Mouse (Mus musculus): ENCODE data around the gene Arrdc2. TPM values are rescaled to one million over a fixed set of nuclear protein-coding genes. Genes with fewer than 3 reads are reported as not detected.

The Arrdc2 gene
- polyA plus RNA-seq, 1 experiment from 2014 or later: 8.2 TPM

- ATAC-seq (ENCODE audit: low FRiP score): no peak
- Histone ChIP-seq H3K4me2 (peak within 1 kb of the TSS; percentile 85), H3K4me1 (peaks cover 66% of the 10 kb centered on the region), H3K27me3 (peaks cover 26% of the 10 kb centered on the region), H3K36me3 (replicated peaks) (peaks cover 6% of the 10 kb centered on the region), H3K9ac (peak within 1 kb of the TSS; percentile 74), H3K27ac (peak within 1 kb of the TSS; percentile 97), H3K4me3 (replicated peaks) (peak within 1 kb of the TSS; percentile 58), H3K9me3 (no peaks in the 10 kb centered on the region)
- WGBS: under 1% methylated on average over 55 of the region's 55 CpGs
These were observed 23.5 kb upstream of the Arrdc2 start, which contains the start of gene Kcnn1 for GRCm38 (mm10) chr8:70862824-70863641. Kcnn1 (minus strand) TSS chr8:70863258.

- H3K27me3 ChIP-seq: peaks cover 21% of the 10 kb centered on the region
- H3K9me3 ChIP-seq: no peaks in the 10 kb centered on the region
- 0 out of 2 replicates have a peak overlapping the region, but pooled peaks have one; percentile 51 for H3K9ac ChIP-seq
- H3K4me1 ChIP-seq: peaks cover 48% of the 10 kb centered on the region
- 12% methylated on average over 4 of the region's 4 CpGs for WGBS
- H3K36me3 ChIP-seq (replicated peaks): 0 out of 2 replicates have a peak, but pooled peaks cover 13% of the 10 kb centered on the region
- no peak overlapping the region for H3K4me3 ChIP-seq (replicated peaks)
- H3K27ac ChIP-seq: peak overlapping the region; percentile 19; the same call in 1 of the 2 replicates
- ATAC-seq (ENCODE audit: low FRiP score): peak; percentile 31; the same call in 1 of the 2 replicates
- H3K4me2 ChIP-seq: peak overlapping the region; percentile 87; the same call in 1 of the 2 replicates
These were observed 18.0 kb upstream of the Arrdc2 start for GRCm38 (mm10) chr8:70857516-70857915.

- H3K27me3 ChIP-seq: peaks cover 13% of the 10 kb centered on the region; the same call in 1 of the 2 replicates
- H3K4me1 ChIP-seq: peaks cover 39% of the 10 kb centered on the region
- H3K36me3 ChIP-seq (replicated peaks): 0 out of 2 replicates have a peak, but pooled peaks cover 17% of the 10 kb centered on the region
- peak overlapping the region; percentile 51 for H3K9ac ChIP-seq
- WGBS: 7% methylated on average over 33 of the region's 33 CpGs
- H3K27ac ChIP-seq: no peak overlapping the region
- peak overlapping the region; percentile 87 for H3K4me2 ChIP-seq
- no peaks in the 10 kb centered on the region for H3K9me3 ChIP-seq
- ATAC-seq (ENCODE audit: low FRiP score): peak; percentile 82
- H3K4me3 ChIP-seq (replicated peaks): peak overlapping the region; percentile 47
These were observed 17.1 kb upstream of the Arrdc2 start for GRCm38 (mm10) chr8:70856541-70857197.

- Histone ChIP-seq H3K4me3 (replicated peaks) (no peak overlapping the region), H3K27ac (no peak overlapping the region), H3K36me3 (replicated peaks) (0 out of 2 replicates have a peak, but pooled peaks cover 17% of the 10 kb centered on the region), H3K9ac (no peak overlapping the region), H3K4me1 (peaks cover 34% of the 10 kb centered on the region), H3K4me2 (0 out of 2 replicates have a peak overlapping the region, but pooled peaks have one; percentile 87), H3K9me3 (no peaks in the 10 kb centered on the region), H3K27me3 (peaks cover 7% of the 10 kb centered on the region; the same call in 1 of the 2 replicates)
- no peak for ATAC-seq (ENCODE audit: low FRiP score)
- WGBS: 67% methylated on average over 5 of the region's 5 CpGs
These were observed 16.5 kb upstream of the Arrdc2 start for GRCm38 (mm10) chr8:70856028-70856427.

- Histone ChIP-seq H3K4me2 (no peak overlapping the region), H3K4me1 (peaks cover 29% of the 10 kb centered on the region)
- WGBS: 78% methylated on average over 2 of the region's 2 CpGs
These were observed 14.3 kb upstream of the Arrdc2 start for GRCm38 (mm10) chr8:70853863-70854262.

GRCm38 (mm10) chr8:70852595-70853231 is 13.2 kb upstream of the Arrdc2 start:
- Histone ChIP-seq H3K27ac (no peak overlapping the region), H3K27me3 (peaks cover 7% of the 10 kb centered on the region; the same call in 1 of the 2 replicates), H3K4me3 (replicated peaks) (no peak overlapping the region), H3K4me1 (peaks cover 17% of the 10 kb centered on the region), H3K4me2 (no peak overlapping the region), H3K36me3 (replicated peaks) (0 out of 2 replicates have a peak, but pooled peaks cover 17% of the 10 kb centered on the region), H3K9me3 (no peaks in the 10 kb centered on the region), H3K9ac (no peak overlapping the region)
- ATAC-seq (ENCODE audit: low FRiP score): no peak
- 93% methylated on average over 41 of the region's 41 CpGs for WGBS

More at GRCm38 (mm10) chr8:70853863-70854262, 14.3 kb upstream of the Arrdc2 start:
- no peak overlapping the region for H3K27ac ChIP-seq
- no peak overlapping the region for H3K4me3 ChIP-seq (replicated peaks)
- ATAC-seq (ENCODE audit: low FRiP score): no peak
- no peaks in the 10 kb centered on the region for H3K9me3 ChIP-seq
- 0 out of 2 replicates have a peak, but pooled peaks cover 17% of the 10 kb centered on the region for H3K36me3 ChIP-seq (replicated peaks)
- H3K27me3 ChIP-seq: peaks cover 7% of the 10 kb centered on the region; the same call in 1 of the 2 replicates
- no peak overlapping the region for H3K9ac ChIP-seq

- H3K9ac ChIP-seq: no peak overlapping the region
- H3K36me3 ChIP-seq (replicated peaks): 0 out of 2 replicates have a peak, but pooled peaks cover 17% of the 10 kb centered on the region
- H3K27me3 ChIP-seq: peaks cover 7% of the 10 kb centered on the region; the same call in 1 of the 2 replicates
These were observed 12.3 kb upstream of the Arrdc2 start for GRCm38 (mm10) chr8:70851837-70852236.

GRCm38 (mm10) chr8:70850947-70851346 is 11.4 kb upstream of the Arrdc2 start:
- Histone ChIP-seq H3K27me3 (peaks cover 5% of the 10 kb centered on the region; the same call in 1 of the 2 replicates), H3K9me3 (no peaks in the 10 kb centered on the region), H3K36me3 (replicated peaks) (0 out of 2 replicates have a peak, but pooled peaks cover 17% of the 10 kb centered on the region), H3K9ac (no peak overlapping the region), H3K4me3 (replicated peaks) (no peak overlapping the region), H3K4me1 (peaks cover 8% of the 10 kb centered on the region), H3K27ac (no peak overlapping the region), H3K4me2 (no peak overlapping the region)
- 88% methylated on average over 4 of the region's 4 CpGs for WGBS
- ATAC-seq (ENCODE audit: low FRiP score): no peak

More at GRCm38 (mm10) chr8:70851837-70852236, 12.3 kb upstream of the Arrdc2 start:
- 67% methylated on average over 6 of the region's 6 CpGs for WGBS
- Histone ChIP-seq H3K4me1 (peaks cover 11% of the 10 kb centered on the region), H3K27ac (no peak overlapping the region), H3K9me3 (no peaks in the 10 kb centered on the region), H3K4me3 (replicated peaks) (no peak overlapping the region), H3K4me2 (no peak overlapping the region)
- ATAC-seq (ENCODE audit: low FRiP score): no peak

- Histone ChIP-seq H3K27ac (no peak overlapping the region), H3K36me3 (replicated peaks) (0 out of 2 replicates have a peak, but pooled peaks cover 17% of the 10 kb centered on the region), H3K4me1 (peaks cover 8% of the 10 kb centered on the region), H3K9me3 (no peaks in the 10 kb centered on the region), H3K4me3 (replicated peaks) (no peak overlapping the region), H3K9ac (no peak overlapping the region), H3K4me2 (no peak overlapping the region), H3K27me3 (no peaks in the 10 kb centered on the region; the same call in 1 of the 2 replicates)
- WGBS: 84% methylated on average over 7 of the region's 7 CpGs
- ATAC-seq (ENCODE audit: low FRiP score): no peak
These were observed 10.8 kb upstream of the Arrdc2 start for GRCm38 (mm10) chr8:70850132-70850845.

GRCm38 (mm10) chr8:70849333-70849990 is 9.9 kb upstream of the Arrdc2 start:
- Histone ChIP-seq H3K4me1 (peaks cover 5% of the 10 kb centered on the region), H3K4me2 (no peak overlapping the region), H3K27me3 (no peaks in the 10 kb centered on the region; the same call in 1 of the 2 replicates), H3K36me3 (replicated peaks) (0 out of 2 replicates have a peak, but pooled peaks cover 10% of the 10 kb centered on the region), H3K9ac (no peak overlapping the region), H3K9me3 (no peaks in the 10 kb centered on the region), H3K27ac (no peak overlapping the region), H3K4me3 (replicated peaks) (no peak overlapping the region)
- WGBS: 82% methylated on average over 3 of the region's 3 CpGs
- ATAC-seq (ENCODE audit: low FRiP score): no peak

Measured in forebrain, embryonic 12.5 days (tissue).